Mouse (Mus musculus): ENCODE measurements around the gene Efemp2.

GRCm38 (mm10) chr19:5425906-5426565 lies 47.7 kb upstream of the Efemp2 start:
- TF ChIP-seq TAL1 (IDR thresholded peaks at IDR 0.05; ENCODE audit: low read length) (no peak), GATA1 (IDR thresholded peaks at IDR 0.05; ENCODE audit: low read length) (no peak)

Measured in erythroblast, embryonic 14.5 days (primary cell).